Mouse (Mus musculus): ENCODE measurements around the gene Slc25a24.

The Slc25a24 gene

GRCm38 (mm10) chr3:109171070-109171778, 48.3 kb downstream of the Slc25a24 start:
- in situ Hi-C loops (cut with MseI, MboI), result loop anchor here (5.0 kb wide), 1 partner anchor 321 kb away; no protein-coding TSS in a partner anchor

DNA sequence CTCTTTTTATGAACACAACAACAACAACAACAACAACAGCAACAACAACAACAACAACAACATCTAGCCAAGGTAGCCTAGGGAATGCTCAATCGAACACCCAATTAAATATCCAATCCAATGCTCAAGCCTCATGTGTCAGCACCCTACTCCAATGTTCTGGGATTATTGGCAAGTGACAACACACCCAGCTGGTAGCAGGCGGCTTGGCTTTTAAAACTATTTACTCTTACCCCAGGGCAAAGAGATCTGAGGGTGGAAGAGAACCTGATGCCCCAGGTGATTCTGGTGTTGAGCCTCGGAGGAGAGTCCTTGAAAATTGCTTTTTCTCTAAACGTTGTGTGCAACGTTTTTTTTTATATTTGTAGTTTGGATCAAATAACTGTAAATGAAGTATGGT, 51.4 kb downstream of the Slc25a24 start:
- in situ Hi-C loops (cut with MseI, MboI), result loop anchor here (5.0 kb wide), 1 partner anchor 318 kb away; no protein-coding TSS in a partner anchor

DNA sequence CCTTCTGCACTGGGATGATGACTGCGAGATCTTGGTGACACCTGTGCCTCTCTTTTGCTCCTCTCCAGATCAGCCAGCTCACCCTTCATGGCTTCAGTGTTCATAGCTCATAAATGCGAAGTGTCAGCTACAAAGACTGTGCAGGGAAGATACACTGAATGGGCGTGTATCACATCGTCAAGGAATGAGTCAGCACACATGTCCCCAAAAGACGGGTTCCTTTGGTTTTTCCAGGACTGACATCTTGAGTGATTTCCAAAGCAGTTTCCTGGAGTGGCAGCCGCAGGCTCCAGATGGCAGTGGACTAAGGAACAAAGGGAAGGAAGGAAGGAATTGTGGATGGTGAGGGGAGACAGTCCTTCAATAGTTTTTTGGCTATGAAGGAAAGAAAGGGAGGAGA, 55.8 kb downstream of the Slc25a24 start:
- in situ Hi-C loops (cut with MseI, MboI), result no loop called here

DNA sequence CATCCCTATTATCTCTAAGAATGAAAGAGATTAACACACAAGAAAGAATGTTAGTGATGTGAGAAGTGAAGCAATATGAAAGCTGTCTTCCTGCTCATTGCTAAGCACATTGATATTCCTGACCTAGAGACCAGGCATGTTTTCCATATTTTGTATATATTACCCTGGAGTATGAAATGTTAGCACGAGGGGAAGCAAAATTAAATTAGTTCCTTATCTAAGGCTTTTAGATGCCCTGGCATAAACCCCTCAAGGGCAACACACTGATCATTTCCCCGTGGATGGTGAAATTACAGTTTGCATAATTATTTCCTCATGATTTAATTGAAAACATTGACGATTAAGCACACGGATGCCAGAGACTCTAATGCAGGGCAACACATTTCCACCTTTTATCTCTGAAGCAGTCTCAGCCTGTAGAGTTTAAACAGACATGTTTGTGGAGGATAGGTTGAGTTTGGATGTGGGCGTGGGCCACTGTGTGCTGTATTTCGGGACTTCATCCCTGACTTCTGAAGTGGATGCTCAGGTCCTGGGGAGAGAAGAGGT, 56.7 kb downstream of the Slc25a24 start:
- in situ Hi-C loops (cut with MseI, MboI), result no loop called here

- in situ Hi-C loops (cut with MseI, MboI), result no loop called here
Observed at GRCm38 (mm10) chr3:109196166-109196565, 73.2 kb downstream of the Slc25a24 start.

DNA sequence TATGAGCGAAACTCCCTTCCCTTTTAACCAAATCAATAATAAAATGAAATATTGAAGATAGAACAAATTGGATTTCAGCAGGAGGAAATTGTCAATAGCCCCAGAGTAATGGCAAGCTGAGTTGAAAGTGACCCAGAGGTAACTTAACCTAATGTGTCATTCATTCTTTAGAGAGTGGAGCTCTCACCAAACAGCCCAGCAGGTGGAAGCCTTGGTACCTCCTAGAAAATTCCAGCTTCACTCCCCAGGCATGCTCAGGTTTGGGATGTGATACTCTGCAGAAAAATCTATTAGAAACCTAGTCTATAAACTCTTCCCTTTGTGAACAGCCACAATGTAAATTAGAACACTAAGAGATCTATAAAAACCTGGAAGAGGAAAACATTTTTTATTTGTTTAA, 76.3 kb downstream of the Slc25a24 start:
- in situ Hi-C loops (cut with MseI, MboI), result no loop called here

- in situ Hi-C loops (cut with MseI, MboI), result no loop called here
Observed at GRCm38 (mm10) chr3:109212322-109212721, 89.4 kb downstream of the Slc25a24 start.

DNA sequence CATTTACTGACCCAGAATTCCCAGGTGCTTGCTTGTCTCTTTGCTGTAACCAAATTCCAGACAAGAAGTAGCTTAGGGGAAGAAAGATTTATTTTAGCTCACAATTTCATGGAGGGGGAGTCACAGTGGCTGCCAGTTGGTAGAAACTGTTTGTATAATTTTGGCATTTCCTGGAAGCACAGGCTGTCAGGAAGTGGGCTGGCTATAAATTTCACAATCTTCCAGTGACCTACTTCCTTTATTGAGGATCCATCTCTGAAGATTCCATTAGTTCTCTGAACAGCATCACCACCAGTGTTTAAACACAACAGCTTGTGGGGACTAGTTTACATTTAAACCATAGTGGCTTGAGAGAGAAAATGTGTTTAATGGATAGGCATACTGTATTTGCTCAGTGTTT, 93.4 kb downstream of the Slc25a24 start:
- in situ Hi-C loops (cut with MseI, MboI), result no loop called here
